Mouse (Mus musculus): ENCODE measurements around the gene Oard1. TPM values are rescaled to one million over a fixed set of nuclear protein-coding genes. Genes with fewer than 3 reads are reported as not detected.

The Oard1 gene
- polyA plus RNA-seq (2012; rRNA removed): 13.3 and 16.2 TPM in 2 replicates

DNA sequence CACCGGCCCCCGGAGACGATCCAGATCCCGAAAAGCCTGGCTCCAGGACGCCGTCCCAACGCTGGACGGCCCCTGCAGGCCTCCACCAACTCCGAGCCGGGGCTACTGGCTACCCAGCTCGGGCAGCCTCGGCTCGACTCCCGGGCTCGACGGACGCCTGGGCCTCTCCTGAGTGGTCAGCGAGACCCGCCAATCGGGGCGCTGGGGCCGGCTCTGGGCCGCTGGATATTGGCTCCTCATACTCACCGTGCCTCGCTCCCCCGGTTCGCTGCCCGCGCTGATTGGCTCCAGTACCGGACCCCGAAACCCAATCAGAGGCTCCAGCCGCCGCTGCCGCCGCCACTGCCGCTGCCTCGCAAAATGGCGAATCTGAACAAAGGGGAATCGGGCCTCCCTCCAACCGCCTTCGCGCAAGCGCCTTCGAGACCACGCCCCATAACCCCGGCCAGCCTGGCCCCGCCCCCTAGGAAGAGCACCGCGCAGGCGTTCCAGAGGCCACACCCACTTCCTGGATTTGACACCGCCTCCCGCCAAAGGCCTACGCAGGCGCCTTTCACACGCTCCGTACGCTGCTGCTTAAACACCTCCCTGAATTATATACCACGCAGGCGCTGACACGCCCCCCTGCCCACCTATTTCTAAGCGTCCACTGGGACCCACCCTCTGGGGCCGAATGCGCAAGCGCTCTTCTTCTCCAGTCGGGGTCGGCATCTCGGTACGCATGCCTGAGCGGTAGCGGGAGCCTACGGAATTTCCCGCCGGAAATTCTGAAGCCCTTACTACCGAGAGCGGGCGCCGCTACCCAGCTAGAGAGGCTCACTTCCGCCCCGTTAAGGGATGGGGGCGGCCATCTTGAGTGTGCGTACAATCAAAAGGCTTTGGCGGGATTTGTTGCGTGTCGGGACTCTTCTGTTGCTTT, at the start of gene Oard1, which contains the start of gene Nfya:
Oard1 (plus strand) TSS at position 635 of the 919 bp plus-strand sequence.
Nfya (minus strand) TSS at position 527 of the 919 bp plus-strand sequence.
- DNase-seq (ENCODE audit: low read depth): peak; percentile 87

DNA sequence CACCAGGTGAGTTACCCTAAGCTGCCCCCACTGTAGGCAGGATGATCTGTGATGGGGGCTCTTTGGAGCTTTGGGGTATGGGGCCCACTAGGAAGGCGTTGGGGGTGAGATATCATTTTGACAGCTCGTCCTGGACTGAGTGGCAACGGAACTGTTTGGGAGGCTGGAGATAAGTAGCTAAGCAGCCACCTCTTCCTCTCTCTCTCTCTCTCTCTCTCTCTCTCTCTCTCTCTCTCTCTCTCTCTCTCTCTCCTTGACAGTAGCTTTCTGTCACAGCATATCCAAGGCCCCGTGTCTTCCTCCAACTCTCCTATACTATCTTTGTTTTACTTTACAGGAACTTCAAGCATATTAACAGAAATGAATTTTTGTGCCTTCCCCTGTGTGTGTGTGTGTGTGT, 49.4 kb upstream of the Oard1 start:
- DNase-seq (ENCODE audit: low read depth): no peak

DNA sequence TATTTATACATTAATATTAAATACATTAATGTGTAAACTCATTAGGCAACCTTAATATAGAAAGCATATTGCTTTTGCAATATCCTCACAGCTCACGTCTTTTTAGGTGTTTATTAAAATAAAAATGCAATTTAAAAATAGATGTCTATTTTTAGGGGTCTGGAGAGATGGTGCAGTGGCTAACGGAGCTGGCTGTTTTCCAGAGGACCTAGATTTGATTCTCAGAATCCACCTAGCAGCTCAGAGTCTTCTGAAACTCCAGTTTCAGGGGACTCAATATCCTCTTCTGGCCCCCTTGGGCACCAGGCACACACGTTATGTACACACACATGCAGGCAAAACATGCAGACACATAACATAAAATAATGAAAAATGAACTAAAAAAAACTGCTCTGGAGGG, 47.5 kb upstream of the Oard1 start:
- DNase-seq (ENCODE audit: low read depth): no peak

DNA sequence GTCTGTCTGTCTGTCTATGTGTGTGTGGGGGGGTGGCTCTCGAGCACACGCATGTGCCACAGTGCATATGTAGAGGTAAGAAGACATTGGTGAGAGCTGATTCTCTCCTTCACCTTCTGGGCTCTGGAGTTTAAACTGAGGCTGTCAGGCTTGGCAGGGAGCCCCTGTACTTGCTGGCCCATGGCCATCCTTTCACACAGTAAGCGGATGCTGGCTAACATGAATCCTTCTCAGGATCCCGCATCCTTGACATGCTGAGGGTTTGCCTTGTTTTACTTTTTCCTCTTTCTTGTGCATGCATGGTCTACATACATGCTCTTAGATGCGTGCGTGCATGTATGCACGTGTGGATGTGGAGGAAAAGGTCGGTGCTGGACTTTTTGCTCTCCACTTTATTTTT, 46.8 kb upstream of the Oard1 start:
- no peak for DNase-seq (ENCODE audit: low read depth)

DNA sequence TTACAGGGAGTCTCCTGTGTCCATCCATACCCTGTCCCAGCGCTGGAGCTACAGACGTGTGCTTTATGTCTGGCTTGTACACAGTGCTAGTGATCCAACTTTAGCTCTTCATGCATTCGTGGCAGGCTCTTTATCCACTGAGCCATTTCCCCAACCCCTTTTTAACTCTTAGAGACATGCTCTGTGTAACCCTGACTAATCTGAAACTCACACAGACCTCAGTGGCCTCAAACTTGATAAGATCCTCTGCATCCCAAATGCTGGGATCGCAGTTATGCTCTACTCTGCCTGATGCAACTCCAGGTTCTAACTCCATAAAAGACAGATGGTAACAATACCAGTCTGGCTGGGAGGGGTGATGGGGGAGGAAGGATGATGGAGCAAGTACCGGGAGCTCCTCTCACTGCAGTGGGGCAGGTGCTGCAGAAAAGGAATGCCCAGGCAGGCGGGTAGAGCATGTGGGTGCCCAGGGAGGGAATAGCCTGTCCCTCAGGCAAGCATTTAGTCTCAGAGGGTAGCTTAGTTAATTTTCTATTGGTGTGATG, 46.3 kb upstream of the Oard1 start:
- DNase-seq (ENCODE audit: low read depth): no peak

DNA sequence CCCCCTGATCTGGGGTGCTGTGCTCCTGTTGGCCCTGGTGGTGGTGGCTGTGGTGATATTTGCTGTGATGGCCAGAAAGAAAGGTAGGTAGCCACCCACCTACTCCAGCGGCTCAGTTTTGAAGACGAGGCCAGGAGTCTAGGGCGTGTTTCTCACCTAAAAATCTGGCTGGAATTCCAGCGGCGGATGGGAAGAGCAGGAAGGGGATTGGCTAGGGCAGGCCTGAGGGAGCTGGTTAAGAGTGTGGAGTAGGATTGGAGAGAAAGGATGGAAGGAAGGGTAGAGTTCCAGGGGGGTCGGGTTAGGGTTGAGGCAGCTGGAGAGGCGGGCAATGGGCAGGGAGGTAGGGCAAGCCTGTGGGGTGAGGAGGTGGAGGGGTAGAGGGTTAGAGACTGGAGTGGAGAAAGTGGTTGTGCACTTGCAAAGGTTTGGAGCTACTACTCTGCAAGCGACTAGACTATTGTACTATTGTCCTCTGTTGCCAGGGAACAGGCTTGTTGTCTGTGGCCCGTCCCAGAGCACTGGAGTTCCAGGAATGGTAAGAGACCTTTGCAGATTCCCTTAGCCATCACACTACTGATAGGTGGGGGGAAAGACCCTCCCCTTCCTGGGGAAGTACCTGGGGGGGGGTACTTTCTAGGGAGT, 44.2 kb upstream of the Oard1 start:
- DNase-seq (ENCODE audit: low read depth): no peak

DNA sequence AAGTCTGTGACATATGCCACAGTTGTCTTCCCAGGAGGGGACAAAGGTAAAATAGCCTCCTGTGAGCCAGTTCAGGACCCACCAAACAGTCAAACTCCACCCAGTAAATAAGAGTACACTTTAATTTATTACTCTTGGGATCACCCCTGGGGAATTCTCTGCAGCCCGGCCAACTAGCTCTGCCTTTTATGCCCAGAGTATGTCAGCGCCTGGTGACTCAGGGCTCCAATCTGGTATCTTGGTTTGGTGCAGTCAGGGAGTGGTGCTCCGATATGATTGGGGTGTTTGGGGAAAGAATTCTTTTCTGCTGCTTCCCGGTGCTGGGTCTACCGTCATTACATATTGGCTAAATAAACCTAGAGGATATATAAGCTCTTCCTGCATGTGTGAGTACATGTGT, 43.0 kb upstream of the Oard1 start:
- no peak for DNase-seq (ENCODE audit: low read depth)

DNA sequence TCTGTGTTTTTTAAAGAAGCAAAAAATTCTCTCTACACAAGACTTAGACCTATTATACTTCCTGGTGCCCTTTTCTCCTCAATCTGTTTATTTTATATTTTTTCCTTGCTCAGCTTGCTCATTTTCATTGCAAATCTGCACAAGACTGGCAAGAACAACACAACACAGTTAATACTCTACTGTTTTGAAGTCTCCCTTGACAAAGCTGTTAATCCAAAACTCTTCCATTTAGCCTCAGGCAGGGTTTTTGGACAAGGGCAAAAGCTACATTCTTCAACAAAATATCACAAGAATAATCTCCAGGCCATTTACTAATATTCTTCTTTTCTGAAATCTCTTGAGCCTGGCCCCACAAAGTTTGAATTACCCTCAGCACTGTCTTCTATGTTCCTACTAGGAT, 38.2 kb upstream of the Oard1 start:
- no peak for DNase-seq (ENCODE audit: low read depth)

DNA sequence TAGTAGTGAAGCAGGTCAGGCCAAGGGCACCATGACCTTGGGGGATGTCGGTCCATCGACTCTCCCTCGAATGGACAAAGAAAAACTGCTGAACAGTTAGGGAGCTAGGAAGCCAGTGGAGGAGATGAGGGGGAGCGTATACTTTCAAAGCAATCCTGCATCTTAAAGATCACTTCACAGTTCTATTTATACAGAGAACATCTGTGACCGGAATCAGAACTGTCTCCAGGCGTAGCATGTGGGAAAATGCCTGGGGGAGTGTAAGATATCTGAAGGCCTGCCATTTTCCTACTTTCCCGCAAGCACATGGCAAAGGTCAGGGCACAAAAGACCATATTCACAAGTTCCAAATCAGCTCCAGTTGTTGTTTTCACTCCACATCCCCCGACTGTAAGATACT, 36.8 kb upstream of the Oard1 start:
- DNase-seq (ENCODE audit: low read depth): no peak

DNA sequence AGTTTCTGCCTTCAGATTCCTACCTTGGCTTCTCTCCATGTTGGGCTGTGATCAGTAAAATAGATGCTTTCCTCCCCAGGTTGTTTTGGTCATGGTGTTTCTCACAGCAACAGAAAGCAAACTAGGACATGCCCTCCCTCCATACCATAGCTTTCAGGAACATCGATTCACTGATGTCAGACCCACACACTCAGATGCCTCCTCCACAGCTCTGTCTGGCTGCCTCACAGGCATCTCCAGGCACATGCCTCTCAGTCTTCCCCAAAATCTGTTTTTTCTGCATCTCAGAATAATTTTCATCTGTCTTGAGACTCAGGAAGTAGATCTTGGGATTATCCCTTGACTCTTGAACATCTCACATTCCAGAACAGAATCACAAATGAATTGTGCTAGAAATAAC, 33.7 kb upstream of the Oard1 start:
- no peak for DNase-seq (ENCODE audit: low read depth)

DNA sequence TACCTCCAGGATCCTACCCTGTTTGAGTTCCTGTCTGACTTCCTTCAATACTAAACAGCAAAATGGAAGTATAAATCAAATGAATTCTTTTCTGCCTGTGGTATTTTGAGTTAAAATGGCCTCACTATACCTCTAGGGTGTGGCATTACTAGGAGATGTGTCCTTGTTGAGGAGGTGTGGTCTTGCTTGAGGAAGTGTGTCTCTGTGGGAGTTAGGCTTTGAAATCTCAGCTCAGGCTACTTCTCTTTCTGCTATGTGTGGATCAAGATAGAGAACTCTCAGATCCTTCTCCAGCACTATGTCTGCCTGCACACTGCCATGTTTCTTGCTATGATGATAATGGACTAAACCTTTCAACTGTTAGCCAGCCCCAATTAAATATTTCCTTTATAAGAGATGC, 30.8 kb upstream of the Oard1 start:
- no peak for DNase-seq (ENCODE audit: low read depth)

DNA sequence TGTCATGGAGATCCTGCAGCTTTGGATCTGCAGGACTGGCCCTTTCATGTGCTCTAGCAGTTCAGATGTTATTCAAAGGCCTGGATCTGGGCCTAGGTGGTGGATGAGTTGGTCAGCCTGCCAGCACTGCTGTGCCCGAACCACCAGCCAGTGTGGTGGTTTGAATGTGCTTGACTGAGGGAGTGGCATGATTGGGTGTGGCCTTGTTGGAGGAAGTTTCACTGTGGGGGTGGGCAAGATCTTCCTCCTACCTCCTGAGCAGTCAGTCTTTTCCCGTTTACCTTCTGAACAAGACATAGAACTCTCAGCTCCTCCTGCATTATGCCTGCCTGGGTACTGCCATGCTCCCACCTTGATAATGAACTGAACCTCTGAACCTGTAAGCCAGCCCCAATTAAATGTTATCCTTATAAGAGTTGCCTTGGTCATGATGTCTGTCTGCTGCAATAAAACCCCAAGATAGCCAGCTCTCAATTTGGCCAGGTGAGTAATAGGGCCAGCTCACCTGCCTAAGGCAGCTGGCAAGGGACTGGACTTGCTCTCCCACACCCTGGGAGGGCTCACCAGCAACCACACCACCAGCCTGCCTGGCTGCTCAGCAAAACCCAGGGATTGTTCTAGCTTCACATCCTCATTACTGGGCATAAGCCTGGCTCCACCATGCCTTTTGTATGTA, 23.9 kb upstream of the Oard1 start:
- no peak for DNase-seq (ENCODE audit: low read depth)

DNA sequence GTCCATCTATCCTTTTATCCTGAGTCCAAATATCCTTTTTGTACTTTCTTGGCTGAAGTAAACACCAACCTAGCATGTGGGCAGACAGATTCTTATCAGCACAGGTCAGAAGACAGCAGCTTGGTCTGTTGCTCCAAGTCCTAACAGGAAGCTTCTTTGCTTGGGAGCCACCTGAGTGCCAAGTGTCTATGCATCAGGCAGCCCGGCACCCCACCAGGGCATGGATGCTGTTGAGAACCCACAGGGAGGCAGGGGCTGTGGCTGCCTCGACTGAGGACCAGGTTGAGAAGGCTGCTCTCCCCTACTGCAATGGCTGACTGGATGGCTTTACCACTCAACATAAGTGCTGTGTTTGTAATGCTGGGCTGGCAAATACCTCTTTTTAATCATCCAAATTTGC, 21.1 kb upstream of the Oard1 start:
- DNase-seq (ENCODE audit: low read depth): no peak

DNA sequence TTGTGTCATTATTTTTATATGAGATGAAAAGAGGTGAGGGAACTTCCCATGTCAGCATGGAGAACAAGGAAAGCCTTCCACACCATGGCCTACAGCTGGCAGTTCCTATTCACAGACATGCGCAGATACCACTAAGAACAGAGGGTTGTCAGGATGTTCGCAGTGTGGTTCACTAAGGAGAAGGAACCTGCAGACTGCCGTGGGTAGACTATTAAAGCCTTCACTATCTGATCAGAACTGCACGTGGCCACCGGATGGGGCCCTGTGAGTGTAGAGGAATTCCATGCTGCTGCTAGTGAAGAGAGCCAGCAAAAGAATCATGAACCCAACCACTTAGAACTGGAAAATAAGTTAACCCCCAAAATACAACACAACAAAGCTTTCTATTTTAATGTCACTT, 20.4 kb upstream of the Oard1 start:
- no peak for DNase-seq (ENCODE audit: low read depth)

DNA sequence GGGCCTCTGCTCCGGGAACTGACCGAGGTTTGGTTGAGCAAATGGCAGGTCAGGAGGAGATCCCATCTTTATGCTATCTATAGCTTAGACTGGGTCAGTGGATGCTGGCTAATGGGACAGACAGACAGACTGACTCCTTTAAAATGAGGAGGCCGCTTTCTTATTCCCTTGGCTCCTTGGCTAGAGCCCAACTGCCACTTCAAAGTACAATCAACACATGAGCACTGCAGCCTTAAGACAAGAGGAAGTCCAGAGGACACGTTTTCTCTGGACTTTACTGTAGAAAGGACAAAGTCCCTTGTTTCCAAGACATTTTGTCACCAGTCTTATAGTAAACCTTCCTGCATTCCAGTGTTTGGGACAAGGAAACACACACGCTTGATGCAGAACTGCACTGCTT, 18.4 kb upstream of the Oard1 start:
- DNase-seq (ENCODE audit: low read depth): no peak

DNA sequence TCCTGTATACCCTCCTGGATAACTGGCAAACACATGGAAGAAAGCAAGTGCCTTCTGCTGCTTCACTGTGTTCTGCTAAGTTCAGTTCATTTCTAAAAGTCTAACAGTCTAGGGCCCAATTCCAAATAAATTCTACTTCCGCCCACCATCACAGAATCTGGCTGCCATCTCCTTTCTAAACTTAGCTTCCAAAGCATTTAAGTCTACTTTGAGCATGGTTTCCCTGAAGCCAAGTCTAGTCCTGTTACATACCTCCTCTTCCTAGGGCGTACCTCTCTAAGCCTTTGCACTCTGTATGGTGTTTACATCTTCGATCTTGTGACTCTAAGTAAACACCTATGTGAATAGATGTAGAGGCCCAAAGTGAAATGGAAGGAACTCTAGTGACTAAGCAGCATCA, 17.2 kb upstream of the Oard1 start:
- no peak for DNase-seq (ENCODE audit: low read depth)

DNA sequence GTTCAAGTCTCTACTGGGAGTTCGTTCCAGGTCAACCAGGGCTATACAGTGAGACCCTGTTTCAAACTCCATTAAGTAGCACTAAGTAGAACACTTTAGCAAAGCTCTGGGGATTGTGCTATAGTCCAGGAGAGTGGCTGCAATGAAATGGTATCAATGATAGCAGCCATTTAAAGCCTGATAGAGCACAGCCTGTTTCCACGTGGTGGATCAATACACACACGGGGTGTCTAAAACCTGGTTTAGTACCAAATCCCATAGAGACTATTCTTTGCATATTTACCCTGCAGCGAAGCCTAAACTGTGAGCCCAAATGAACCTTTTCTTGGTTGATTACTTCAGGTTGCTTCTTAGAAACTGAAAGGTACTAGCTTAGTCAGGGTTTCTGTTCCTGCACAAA, 8.1 kb upstream of the Oard1 start:
- DNase-seq (ENCODE audit: low read depth): no peak

DNA sequence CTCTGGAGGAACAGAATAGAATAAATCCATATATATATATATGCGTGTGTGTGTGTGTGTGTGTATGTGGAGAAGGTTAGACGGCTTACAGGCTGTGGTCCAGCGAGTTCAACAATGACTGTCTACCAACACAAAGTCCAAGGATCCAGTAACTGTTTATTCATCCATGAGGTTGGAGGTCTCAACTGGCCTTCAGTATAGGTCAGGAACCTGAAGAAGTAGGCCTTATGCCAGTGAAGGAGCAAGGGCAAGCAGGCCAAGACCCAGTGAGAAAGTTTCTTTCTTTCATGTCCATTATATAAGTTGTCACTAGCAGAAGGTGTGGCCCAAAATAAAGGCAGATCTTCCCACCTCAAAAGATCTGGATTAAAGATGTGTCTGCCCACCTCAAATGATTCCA, 7.1 kb upstream of the Oard1 start:
- no peak for DNase-seq (ENCODE audit: low read depth)

DNA sequence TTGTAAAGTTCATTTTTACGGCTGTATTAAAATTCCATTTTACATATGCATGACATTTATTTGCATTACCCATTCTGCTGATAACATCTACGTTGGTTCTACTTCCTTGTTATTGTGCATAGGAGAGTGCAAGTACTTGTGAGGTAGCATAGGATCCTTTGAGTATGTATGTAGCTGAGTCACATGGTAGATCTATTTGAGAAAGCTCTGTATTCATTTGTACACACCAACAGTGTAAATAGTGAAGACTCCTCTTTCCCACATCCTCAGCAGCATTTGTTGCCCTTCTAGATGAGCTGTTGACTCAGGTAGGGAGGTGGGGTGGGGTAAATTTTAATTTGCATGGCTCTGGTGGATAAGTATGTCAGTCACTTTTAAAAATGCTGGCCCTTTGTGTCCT, 6.0 kb upstream of the Oard1 start:
- DNase-seq (ENCODE audit: low read depth): no peak

DNA sequence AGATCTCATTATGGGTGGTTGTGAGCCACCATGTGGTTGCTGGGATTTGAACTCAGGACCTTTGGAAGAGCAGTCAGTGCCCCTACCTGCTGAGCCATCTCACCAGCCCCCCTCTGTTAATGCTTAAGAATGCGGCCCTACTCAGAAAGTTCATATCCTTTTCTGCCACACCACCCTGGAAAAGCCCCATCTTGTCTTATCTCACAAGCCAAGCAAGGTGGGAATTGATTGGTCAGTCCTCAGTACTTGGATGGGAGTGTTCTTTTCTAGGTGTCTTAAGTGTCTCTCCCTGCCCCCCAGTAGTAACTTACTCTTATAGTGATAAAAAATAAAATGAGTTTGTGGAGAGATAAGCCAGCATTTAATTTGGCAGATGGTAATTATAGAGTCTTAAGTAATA, 5.1 kb upstream of the Oard1 start:
- DNase-seq (ENCODE audit: low read depth): no peak

DNA sequence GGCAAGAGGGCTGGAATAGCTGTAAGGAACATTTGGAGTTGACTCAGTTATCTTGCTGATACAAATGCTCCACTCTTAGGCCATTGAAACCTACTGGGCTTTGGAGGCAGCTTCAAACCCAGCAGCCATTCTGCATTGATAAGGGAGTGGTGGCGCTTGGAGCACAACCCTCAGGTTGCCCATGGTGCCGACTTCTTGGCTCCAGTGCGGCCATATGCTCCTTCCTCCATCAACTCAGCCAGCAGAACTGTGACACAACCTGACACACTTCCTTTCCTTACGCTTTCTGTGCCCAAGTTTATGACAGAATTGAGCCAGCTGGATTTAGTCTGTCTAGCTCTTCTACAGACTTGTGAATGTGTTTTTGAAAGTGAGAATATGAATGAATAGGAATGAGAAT, 2.7 kb upstream of the Oard1 start:
- no peak for DNase-seq (ENCODE audit: low read depth)

DNA sequence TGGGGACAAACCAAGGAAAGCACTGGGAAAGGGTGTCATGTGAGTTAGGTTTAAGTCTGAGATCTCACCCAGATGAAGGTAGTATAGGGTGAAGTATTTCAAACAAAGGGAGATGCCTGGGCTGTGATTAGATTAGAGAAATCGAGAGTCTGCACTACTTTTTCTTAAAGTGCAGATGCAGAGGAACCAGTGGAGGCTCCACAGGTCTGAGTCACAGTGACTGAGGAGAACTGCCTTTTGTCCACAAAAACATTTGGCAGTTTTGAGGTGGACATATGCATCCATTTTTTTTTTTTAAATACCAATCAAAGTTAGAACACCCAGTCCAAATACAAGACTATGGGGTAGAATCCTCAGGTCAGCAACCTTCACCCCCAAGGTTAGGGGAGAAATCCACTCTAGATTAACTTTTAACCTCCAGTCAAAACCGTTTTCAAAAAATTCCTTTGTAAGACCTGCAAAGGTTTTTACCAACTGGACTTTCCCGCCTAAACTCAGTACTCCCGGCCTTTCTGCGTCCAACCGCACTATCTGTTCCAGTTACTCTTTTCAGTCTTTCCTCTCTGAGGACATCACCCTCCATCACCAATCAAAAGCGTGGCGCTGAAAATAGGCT, 1.8 kb upstream of the Oard1 start:
- no peak for DNase-seq (ENCODE audit: low read depth)

All from gonadal fat pad, adult 2 months (tissue).